Mouse (Mus musculus): ENCODE data around the gene Defb38. TPM values are rescaled to one million over a fixed set of nuclear protein-coding genes. Genes with fewer than 3 reads are reported as not detected.

The Defb38 gene
- total RNA-seq (2014; fragmentation: Nextera tagmentation) (not detected in 2 replicates), total RNA-seq (2017) (not detected in 2 replicates)

DNA sequence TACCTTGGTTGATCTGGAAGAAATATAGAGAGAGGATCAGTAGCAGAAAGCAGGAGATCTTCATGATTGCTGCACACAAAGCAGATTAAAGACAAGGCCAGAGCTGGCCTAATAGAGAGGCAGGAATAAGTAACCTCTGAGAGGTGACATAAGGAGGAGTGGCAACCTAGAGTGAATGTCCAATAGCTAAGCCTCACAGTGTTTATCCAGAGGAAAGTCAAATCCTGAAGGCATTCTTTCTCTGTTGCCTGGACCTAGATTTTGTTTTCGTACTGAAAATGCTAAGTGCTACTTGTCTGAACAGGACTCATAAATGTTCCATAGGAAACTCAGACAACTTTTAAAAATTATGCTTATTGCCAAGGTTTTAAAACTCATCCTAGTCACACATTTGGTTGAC is at the start of gene Defb38:
Defb38 (minus strand) TSS at position 101 of the 400 bp plus-strand sequence.
- no peak for ATAC-seq (replicated peaks; ENCODE audit: low FRiP score, low TSS enrichment, poor library complexity, severe bottlenecking)

DNA sequence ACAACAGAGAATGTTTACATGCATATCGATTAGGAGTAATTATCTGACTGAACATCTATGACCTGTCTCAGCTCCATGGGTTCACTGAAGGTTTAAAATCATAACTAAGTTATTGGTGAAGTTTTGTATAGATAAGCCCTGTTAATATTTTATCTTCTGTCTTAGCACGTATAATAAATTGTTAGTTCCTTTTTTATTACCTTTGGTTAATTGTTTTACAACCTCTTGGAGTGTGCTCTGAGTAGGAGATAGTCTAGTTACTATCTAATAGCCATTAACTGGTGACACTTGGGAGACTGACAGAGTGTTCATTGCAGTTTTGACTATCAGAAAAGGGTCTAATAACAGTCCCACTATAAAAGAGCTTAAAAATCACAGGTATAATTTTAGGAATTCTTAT is 39.6 kb upstream of the Defb38 start:
- no peak for ATAC-seq (replicated peaks; ENCODE audit: low FRiP score, low TSS enrichment, poor library complexity, severe bottlenecking)

DNA sequence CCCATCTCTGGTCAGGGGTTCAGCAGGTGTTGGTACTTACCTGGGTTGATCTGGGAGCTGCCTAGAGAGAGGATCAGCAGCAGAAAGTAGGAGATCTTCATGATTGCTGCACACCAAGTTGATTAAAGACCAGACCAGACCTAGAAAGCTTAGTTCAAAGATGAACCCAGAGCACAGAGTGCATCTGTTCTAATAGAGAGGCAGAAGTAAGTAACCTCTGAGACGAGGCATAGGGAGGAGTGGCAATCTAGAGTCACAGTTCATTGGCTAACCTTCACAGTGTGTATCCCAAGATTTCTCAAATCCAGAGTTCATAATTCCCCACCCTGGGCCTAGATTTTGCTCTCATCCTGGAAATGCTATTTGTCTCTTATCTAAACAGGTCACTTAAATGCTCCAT is 38.3 kb upstream of the Defb38 start, which contains the start of gene Defb39:
Defb39 (minus strand) TSS at position 101 of the 400 bp plus-strand sequence.
- no peak for ATAC-seq (replicated peaks; ENCODE audit: low FRiP score, low TSS enrichment, poor library complexity, severe bottlenecking)

GRCm38 (mm10) chr8:19062891-19063290 is 36.5 kb upstream of the Defb38 start:
- no peak for ATAC-seq (replicated peaks; ENCODE audit: low FRiP score, low TSS enrichment, poor library complexity, severe bottlenecking)

DNA sequence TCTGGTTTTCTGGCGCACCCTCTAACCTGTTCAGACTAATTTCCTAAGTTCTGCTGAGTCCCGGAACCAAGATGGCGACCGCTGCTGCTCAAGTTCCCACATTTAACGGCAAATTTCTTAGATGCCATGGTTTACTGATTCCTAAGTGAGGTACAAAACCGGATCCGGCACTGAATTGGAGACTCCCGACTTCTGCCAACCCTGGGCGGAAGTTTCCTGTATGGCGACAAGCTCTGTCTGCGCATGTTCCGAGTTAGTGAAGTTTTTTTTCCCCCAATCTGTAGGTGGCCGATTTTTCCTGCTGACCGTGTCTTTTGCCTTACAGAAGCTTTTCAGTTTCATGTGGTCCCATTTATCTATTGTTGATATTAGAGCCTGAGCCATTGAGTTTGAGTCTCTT is 18.9 kb upstream of the Defb38 start:
- ATAC-seq (replicated peaks; ENCODE audit: low FRiP score, low TSS enrichment, poor library complexity, severe bottlenecking) = no peak

Other genes starting within 250 kb of the Defb38 start
- gene Defb40, start 48.3 kb downstream of the Defb38 start, total RNA-seq (2014; fragmentation: Nextera tagmentation) = not detected in 2 replicates
- gene Defb40, start 48.3 kb downstream of the Defb38 start, total RNA-seq (2017) = not detected in 2 replicates
- gene Defb37, start 35.5 kb downstream of the Defb38 start, total RNA-seq (2014; fragmentation: Nextera tagmentation) = not detected in 2 replicates
- not detected in 2 replicates for gene Defb37, start 35.5 kb downstream of the Defb38 start, total RNA-seq (2017)
- gene Defb39, start 38.2 kb upstream of the Defb38 start, total RNA-seq (2014; fragmentation: Nextera tagmentation) = not detected in 2 replicates
- not detected in 2 replicates for gene Defb39, start 38.2 kb upstream of the Defb38 start, total RNA-seq (2017)
- not detected in 2 replicates for gene Defb12, start 88.3 kb upstream of the Defb38 start, total RNA-seq (2014; fragmentation: Nextera tagmentation)
- not detected in 2 replicates for gene Defb12, start 88.3 kb upstream of the Defb38 start, total RNA-seq (2017)
- not detected in 2 replicates for gene Defb34, start 97.2 kb upstream of the Defb38 start, total RNA-seq (2014; fragmentation: Nextera tagmentation)
- not detected in 2 replicates for gene Defb34, start 97.2 kb upstream of the Defb38 start, total RNA-seq (2017)
- gene Gm45826, start 114.2 kb upstream of the Defb38 start, total RNA-seq (2014; fragmentation: Nextera tagmentation) = not detected in 2 replicates
- not detected in 2 replicates for gene Gm45826, start 114.2 kb upstream of the Defb38 start, total RNA-seq (2017)
- not detected in 2 replicates for gene Defb14, start 167.8 kb upstream of the Defb38 start, total RNA-seq (2014; fragmentation: Nextera tagmentation)
- not detected in 2 replicates for gene Defb14, start 167.8 kb upstream of the Defb38 start, total RNA-seq (2017)
- not detected in 2 replicates for gene Defb4, start 172.1 kb upstream of the Defb38 start, total RNA-seq (2014; fragmentation: Nextera tagmentation)
- gene Defb4, start 172.1 kb upstream of the Defb38 start, total RNA-seq (2017) = not detected in 2 replicates
- gene Defb6, start 198.9 kb upstream of the Defb38 start, total RNA-seq (2014; fragmentation: Nextera tagmentation) = not detected in 2 replicates
- gene Defb6, start 198.9 kb upstream of the Defb38 start, total RNA-seq (2017) = not detected in 2 replicates
- gene Defb46, start 213.3 kb upstream of the Defb38 start, total RNA-seq (2014; fragmentation: Nextera tagmentation) = not detected in 2 replicates
- not detected in 2 replicates for gene Defb46, start 213.3 kb upstream of the Defb38 start, total RNA-seq (2017)
- not detected in 2 replicates for gene Defb5, start 221.0 kb upstream of the Defb38 start, total RNA-seq (2014; fragmentation: Nextera tagmentation)
- gene Defb5, start 221.0 kb upstream of the Defb38 start, total RNA-seq (2017) = not detected in 2 replicates

Data from megakaryocyte-erythroid progenitor cell, adult 5-6 weeks (primary cell).